In the genomic region with DNA sequence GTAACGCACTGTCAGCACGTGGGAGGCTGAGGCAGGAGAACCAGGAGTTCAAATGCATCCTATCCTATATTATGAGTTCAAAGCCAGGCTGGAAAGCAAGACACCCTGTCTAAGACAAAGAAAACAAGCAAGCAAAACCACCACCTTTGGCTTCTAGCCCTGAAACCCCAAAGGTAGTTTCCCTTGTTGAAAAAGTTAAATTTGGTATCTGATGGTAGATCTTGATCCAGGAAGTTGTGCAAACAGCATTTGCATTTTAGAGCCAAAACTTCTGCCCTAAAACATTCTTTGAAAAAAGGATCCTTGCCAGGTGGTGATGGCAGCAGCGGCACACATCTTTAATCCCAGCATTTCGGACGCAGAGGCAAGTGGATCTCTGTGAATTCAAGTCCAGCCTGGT, we compare ENCODE assay signal across 17 mouse cellular contexts. TPM values are rescaled to one million over a fixed set of nuclear protein-coding genes. Genes with fewer than 3 reads are reported as not detected.
DNase-seq lines count a peak whose midpoint lies in the region; ATAC-seq and TF ChIP-seq lines count a peak whose summit lies in the region.
"Had no signal": no experiment of that assay in that cellular context is flagged by ENCODE, and none has a peak within 500 bp of the region (broad histone marks: within the 10 kb centered on the region; RNA-seq: fewer than 3 reads in every experiment).

No protein-coding gene starts in this region.

- H3K9ac ChIP-seq in intestine, embryonic 15.5 days: no peak overlapping the region
- H3K9ac ChIP-seq: forebrain, postnatal 0 days; hindbrain, embryonic 15.5 days; liver, embryonic 14.5 days had no signal

- H3K4me3 ChIP-seq in left cerebral cortex, adult 2 months: peak overlapping the region; percentile 79
- no peak overlapping the region for H3K4me3 ChIP-seq in intestine, embryonic 15.5 days (replicated peaks)
- H3K4me3 ChIP-seq: embryonic facial prominence, embryonic 10.5 days; erythroblast, embryonic 14.5 days; heart, adult 2 months; midbrain, embryonic 10.5 days had no signal

- no peak for DNase-seq in left cerebral cortex, adult 2 months (ENCODE audit: extremely low spot score in 1 of 2, low spot score in 2 of 2)
- DNase-seq in left cerebral cortex, postnatal 25 days (ENCODE audit: low spot score in 2 of 2): no peak
- DNase-seq in thymus, postnatal 25 days: peak; percentile 23
- DNase-seq in thymus, postnatal 10 days (ENCODE audit: low spot score in 2 of 2): no peak
- DNase-seq in adrenal gland, adult 18-20 months (ENCODE audit: low spot score in 2 of 2): no peak
- DNase-seq in heart, adult 8-10 months (ENCODE audit: low spot score): no peak
- DNase-seq: heart, adult 2 months; heart, postnatal 10 days; lung, postnatal 10 days; retina, postnatal 1 day had no signal

- peaks cover 8% of the 10 kb centered on the region; the same call in 1 of the 2 replicates for H3K4me1 ChIP-seq in intestine, embryonic 15.5 days (replicated peaks)

- no peaks in the 10 kb centered on the region for H3K36me3 ChIP-seq in intestine, embryonic 15.5 days
- H3K36me3 ChIP-seq: embryonic facial prominence, embryonic 10.5 days; hindbrain, embryonic 15.5 days; midbrain, embryonic 10.5 days had no signal

- ATAC-seq in intestine, embryonic 15.5 days: no peak

- WGBS in intestine, embryonic 15.5 days: 82% methylated on average over 5 of the region's 5 CpGs

- H3K9me3 ChIP-seq in intestine, embryonic 15.5 days: no peaks in the 10 kb centered on the region
- H3K9me3 ChIP-seq: embryonic facial prominence, embryonic 10.5 days; hindbrain, embryonic 15.5 days; midbrain, embryonic 10.5 days had no signal

- intact Hi-C loops in left cerebral cortex, adult 2 months (cut with DNase I): no loop called here
- intact Hi-C loops in left cerebral cortex, postnatal 25 days (cut with DNase I): loop anchor here (5.0 kb wide), 1 partner anchor 37 kb away; a partner anchor contains a TSS

- peak overlapping the region; percentile 96; the same call in 1 of the 2 replicates for H3K4me2 ChIP-seq in intestine, embryonic 15.5 days (replicated peaks)

- TF ChIP-seq CTCF in left cerebral cortex, adult 2 months (IDR thresholded peaks at IDR 0.05): no peak

- H3K27me3 ChIP-seq in intestine, embryonic 15.5 days (replicated peaks): peaks cover 17% of the 10 kb centered on the region

- peak overlapping the region; percentile 96 for H3K27ac ChIP-seq in left cerebral cortex, adult 2 months
- H3K27ac ChIP-seq in intestine, embryonic 15.5 days: no peak overlapping the region
- H3K27ac ChIP-seq: embryonic facial prominence, embryonic 10.5 days; heart, adult 2 months; hindbrain, embryonic 15.5 days; liver, embryonic 14.5 days; midbrain, embryonic 10.5 days had no signal

RNA-seq across cellular contexts. Expression of a gene that starts 2.2 kb away (rescaled TPM):
- total RNA-seq in left cerebral cortex, adult 2 months (2021): 100 to 1,000 TPM; 100 to 103 TPM
- 10 to 100 TPM; 88.4 to 89.8 TPM for total RNA-seq in left cerebral cortex, postnatal 25 days (2021)
- polyA plus RNA-seq in intestine, embryonic 15.5 days (2015; fragmentation: Nextera tagmentation; extraction: Ambion mirVana): 48.2 and 57.6 TPM in 2 replicates
- total RNA-seq in adrenal gland, adult 18-20 months (2021): 1 to 10 TPM; 4.0 to 4.5 TPM
- total RNA-seq in heart, adult 8-10 months (2022): under 1 TPM in 3 of 4 experiments, not detected in 1; 0.34 to 0.82 (median 0.49) TPM

RNA-seq across cellular contexts. Expression of a gene that starts 38.2 kb away (rescaled TPM):
- 10 to 100 TPM; 10.9 to 12.8 TPM for total RNA-seq in left cerebral cortex, adult 2 months (2021)
- 10 to 100 TPM; 10.7 to 11.4 TPM for total RNA-seq in left cerebral cortex, postnatal 25 days (2021)
- 30.1 and 31.0 TPM in 2 replicates for polyA plus RNA-seq in intestine, embryonic 15.5 days (2015; fragmentation: Nextera tagmentation; extraction: Ambion mirVana)
- total RNA-seq in adrenal gland, adult 18-20 months (2021): 10 to 100 TPM; 28.3 to 29.9 TPM
- total RNA-seq in heart, adult 8-10 months (2022): 10 to 100 TPM; 30.3 to 34.5 (median 32.7) TPM

RNA-seq across cellular contexts. Expression of a gene that starts 59.4 kb away (rescaled TPM):
- 100 to 1,000 TPM; 414 to 441 TPM for total RNA-seq in left cerebral cortex, adult 2 months (2021)
- 100 to 1,000 TPM; 444 to 446 TPM for total RNA-seq in left cerebral cortex, postnatal 25 days (2021)
- polyA plus RNA-seq in intestine, embryonic 15.5 days (2015; fragmentation: Nextera tagmentation; extraction: Ambion mirVana): 636 and 732 TPM in 2 replicates
- 100 to 1,000 TPM; 565 to 864 TPM for total RNA-seq in adrenal gland, adult 18-20 months (2021)
- 1,000 to 10,000 TPM; 1,639 to 1,931 (median 1,745) TPM for total RNA-seq in heart, adult 8-10 months (2022)

RNA-seq across cellular contexts. Expression of a gene that starts 59.6 kb away (rescaled TPM):
- total RNA-seq in left cerebral cortex, adult 2 months (2021): 10 to 100 TPM; 45.2 to 49.9 TPM
- total RNA-seq in left cerebral cortex, postnatal 25 days (2021): 10 to 100 TPM; 45.3 to 47.7 TPM
- polyA plus RNA-seq in intestine, embryonic 15.5 days (2015; fragmentation: Nextera tagmentation; extraction: Ambion mirVana): 70.9 and 71.6 TPM in 2 replicates
- total RNA-seq in adrenal gland, adult 18-20 months (2021): 10 to 100 TPM; 73.7 to 81.7 TPM
- 10 to 100 TPM; 24.4 to 26.0 (median 25.7) TPM for total RNA-seq in heart, adult 8-10 months (2022)

Comparison
In these comparisons a context has a peak if more than half of its experiments do, and no peak if none do; other contexts are left out.
1. RNA of a gene that starts 2.2 kb away (total RNA-seq): 100 to 103 TPM in left cerebral cortex, adult 2 months and 88.4 to 89.8 TPM in left cerebral cortex, postnatal 25 days; 4.0 to 4.5 TPM in adrenal gland, adult 18-20 months and 0.34 to 0.82 TPM in heart, adult 8-10 months; every median in the first group is over 10 times any median in the second.